Mouse (Mus musculus): ENCODE results near the gene Fto.

- TF ChIP-seq POLR2A (IDR thresholded peaks at IDR 0.05; ENCODE audit: extremely low read depth, insufficient read depth, low read length), result no peak
- TF ChIP-seq CTCF (IDR thresholded peaks at IDR 0.05; ENCODE audit: extremely low read depth, insufficient read depth, low read length), result no peak
Measured at GRCm38 (mm10) chr8:91344659-91345058, 31.3 kb downstream of the Fto start.
